Mouse (Mus musculus) right cerebral cortex, postnatal 4 days (tissue): ENCODE measurements around the gene Cd44.

Experiments used
- DNase-seq: peaks from one replicate; pipeline ENCODE4 v3.0.0-alpha.2; 2022

Cd44 gene

DNA sequence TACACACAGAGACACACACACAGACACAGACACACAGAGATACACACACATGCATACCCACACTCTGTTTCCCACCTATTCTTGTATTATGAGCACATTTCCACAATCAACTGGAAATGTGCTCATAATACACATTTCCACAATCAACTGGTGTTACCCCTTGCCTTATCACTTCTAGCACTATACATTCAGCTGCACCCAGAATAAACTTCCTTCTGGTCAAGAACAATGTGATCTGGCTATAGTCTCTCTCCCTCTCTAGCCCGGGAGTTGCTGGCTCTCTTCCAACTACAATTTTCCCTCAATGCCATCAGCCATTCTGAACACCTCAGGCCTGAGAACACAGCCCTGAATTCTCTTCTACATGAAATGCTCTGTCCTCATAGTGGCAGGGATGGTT is 34.9 kb downstream of the Cd44 start:
- no peak for DNase-seq

DNA sequence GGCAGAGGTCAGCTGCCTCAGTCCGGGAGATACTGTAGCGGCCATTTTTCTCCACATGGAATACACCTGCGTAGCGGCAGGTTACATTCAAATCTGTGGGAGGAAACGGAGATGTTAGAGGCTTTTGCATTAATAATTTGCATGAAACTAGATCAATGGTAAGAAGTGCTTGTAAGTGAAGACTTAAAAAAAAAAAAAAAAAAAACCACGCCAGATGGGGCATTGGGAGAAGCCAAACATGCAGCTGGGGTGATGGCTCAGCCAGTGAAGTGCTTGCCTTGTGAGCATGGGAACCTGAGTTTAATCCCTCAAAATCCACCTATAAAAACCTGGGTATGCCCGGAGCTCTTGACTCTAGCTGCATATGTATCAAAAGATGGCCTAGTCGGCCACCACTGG is 36.1 kb downstream of the Cd44 start:
- no peak for DNase-seq

DNA sequence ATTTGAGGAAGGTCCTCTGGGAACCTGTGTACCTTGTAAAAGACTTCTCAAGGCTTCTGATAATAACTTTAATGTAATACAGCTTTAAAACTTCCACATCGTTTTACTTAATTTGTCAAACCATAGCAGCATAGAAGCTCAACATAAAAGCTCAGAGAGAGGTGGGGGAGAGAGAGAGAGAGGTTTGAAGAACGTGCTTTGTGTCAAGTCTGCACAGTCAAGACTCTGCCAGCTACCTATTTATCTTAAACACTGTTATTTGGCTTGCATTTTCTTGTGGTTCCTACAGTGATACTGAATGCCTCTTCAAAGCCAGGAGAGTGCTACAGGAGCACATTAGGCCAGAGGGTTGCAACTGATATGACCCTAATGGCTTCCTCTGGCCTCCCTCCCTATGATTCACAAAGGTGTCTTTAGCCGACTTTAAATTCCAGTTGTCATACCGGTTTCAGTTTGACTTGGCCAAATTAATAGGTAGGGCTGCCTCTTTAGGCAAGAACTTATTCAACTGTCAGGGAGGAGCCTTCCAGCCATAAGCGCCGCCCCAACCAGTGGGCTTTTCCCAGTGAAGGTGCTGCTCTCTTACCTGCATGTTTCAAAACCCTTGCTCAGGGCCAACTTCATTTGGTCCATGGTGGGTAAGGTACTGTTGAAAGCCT is 36.6 kb downstream of the Cd44 start:
- DNase-seq, result no peak

DNA sequence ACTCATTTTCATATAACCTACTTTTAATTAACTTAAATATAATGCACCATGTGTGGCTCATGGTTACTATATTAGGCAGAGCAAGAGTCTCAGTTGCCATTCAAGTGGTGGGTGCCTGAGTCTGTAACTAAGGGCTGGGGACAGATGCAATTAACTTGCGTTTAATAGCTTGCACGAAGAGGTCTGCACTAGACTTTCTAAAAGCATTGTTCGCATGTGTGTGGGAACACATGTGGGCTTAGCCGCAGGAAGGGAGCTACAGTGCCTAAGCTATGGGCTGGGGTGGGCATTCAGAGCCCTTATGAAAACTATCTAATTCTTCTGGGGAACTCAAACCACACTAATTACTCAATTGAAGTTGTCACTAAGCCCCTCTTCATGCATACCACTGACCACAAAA is 37.4 kb downstream of the Cd44 start:
- no peak for DNase-seq

DNA sequence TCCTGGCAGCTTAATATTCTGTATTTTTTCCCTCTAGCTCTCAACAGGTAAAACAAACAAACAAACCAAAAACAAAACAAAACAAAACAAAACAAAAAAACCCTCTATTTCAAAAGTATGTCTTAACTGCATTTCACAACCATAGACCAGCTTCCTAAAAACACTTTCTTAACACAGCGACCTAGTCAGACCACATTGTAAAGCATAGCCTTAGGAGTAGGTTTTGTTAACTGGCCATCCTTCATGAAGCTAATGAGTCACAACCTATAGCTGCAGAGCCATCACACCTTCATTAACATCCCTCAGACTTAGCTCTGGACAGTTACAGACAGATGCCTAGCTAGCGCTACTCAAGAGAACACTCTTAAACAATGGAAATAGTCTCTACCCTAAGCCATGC is 37.9 kb downstream of the Cd44 start:
- DNase-seq, result no peak

DNA sequence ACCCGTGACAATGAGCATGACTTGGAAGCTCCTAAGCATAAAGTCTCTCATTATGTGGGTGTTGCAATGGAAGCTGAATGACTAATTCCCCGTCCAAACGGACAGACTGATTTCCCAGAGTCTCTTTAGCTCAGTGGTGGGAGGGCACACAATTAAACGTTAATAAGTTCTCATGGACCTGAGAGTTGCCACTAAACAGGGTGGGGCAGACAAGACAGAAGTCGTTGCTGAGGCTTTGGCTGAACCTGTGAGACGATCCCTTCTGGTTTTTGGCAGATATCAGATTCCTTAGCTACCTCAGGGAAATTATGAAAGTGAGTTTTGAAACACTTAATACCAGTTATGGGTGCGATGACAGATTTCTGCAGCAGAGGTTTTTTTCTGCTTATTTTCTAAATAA is 38.8 kb downstream of the Cd44 start:
- no peak for DNase-seq

DNA sequence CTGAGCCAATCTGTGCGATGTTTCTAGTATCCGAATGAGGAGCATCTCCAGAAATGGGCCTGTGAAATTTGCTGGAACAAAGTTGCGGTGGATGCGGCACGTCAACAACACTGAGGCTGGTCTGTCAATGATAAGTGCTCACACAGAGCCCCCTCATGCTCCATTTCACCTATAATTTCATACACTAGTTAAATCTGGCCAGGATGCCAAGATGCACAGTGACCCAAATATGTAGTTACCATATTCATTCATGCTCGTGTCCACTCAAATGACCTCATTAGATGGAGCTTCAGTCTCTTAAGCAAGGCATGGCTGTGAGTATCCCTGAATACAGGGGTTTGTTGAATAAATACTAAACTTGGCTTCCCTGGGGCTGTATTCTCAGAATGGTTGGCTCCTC is 43.2 kb downstream of the Cd44 start:
- no peak for DNase-seq

DNA sequence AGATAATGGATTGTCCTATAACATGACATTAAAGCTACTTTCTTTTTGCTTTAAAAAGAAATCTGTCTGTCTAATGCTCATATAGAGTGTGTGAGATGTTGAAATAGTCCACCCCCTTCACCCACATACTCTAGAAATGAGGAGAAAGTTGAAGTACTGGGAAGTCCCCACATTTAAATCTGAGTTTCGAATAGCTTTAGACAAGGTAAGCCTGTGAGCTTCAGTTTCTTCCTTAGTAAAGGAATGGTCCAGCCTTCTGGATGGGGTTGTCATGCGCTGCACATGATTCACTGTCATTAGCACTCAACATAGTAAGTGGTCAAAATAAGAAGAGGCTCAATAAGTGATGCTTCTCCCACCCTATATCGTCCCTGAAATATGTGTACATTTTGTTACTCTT is 48.2 kb downstream of the Cd44 start:
- DNase-seq, result no peak

DNA sequence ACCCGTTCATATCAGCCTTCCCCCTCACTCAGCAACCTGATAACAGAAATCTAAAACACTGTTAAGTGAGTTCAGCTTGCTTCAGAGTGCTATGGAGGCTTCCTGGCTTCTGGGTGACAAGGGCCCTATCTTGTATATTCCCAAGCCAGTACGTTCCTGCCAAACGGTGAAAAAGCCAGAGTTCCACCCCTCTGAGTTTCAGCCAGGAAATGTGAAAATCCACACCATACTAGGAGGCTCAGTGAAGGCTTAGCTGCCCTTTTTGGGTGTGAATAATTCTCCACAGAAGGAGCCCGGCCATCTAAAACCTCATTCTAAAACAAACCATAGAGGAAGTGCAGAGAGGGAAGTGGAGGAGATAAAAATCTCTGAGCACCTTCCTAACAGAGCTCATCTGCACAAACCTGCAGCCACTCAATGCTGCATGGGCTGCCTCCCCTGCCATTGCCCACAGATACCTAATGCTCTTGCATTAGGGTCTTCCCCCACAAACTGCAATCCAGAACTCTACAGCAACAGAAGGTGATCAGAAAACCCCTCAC is 49.5 kb downstream of the Cd44 start:
- no peak for DNase-seq

DNA sequence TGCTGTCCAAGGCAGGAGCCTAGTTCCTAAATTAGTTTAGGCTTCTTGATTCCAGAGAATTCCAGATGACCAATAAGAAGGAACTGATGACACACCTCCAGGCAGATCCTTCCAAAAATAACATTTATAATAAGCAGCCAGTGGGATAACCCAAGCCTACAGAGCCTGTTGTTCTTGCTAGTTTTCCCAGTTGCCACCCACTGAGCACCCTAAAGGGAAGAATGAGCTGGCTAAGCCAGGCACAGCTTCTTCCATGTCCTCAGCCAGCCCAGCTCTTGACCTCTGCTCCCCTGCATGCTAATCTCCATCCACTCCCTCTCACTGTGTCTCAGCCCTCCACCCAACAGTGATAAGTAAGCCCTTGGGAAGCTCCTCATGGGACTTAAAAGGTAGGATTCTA is 51.4 kb downstream of the Cd44 start:
- no peak for DNase-seq

DNA sequence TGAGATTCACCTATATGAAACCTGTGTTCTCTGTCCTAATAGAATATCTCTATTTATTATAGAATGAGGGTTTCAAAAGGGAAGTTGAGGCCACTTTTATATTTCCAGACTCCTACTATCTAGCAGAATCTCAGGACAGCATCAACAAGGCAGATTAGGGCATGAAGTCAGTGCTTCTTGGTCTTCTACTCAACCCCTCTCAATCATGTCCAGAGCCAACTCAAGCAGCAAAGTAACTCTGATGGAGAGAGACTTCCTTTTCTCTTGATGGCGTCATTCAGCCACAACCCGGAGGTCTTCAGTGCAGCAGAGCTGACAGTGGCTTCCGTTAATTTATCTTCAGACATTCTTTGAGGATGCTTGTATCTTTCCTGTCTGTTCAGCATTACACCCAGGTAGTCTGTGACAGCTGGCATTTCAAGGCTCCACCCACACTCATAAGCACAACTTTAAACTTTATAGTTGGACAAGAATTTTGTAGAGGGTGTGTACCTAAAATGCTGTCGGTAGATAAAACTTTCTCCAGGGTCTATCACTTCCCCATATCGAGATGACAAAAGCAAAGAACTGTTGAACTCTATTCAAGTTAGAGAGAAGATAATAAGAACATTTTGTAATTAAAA is 52.5 kb downstream of the Cd44 start:
- no peak for DNase-seq

DNA sequence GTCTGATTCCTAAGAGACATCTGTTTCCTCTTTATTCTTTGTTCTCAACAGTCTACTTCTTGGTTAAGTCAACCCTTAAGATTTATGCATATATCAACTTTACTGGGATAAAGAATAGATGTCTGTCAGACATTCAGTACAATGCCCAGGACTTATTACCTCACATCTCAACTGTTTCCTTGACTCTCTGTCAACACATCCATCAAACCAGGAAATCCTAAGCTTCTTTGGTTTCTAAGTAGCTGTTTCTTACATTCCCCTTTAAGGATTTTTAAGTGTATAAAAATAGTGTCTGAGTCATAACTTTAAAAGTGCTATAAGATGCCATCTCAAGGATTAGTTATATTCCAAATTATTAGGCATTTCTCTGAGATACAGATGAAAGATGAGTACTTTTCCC is 60.2 kb downstream of the Cd44 start:
- no peak for DNase-seq

DNA sequence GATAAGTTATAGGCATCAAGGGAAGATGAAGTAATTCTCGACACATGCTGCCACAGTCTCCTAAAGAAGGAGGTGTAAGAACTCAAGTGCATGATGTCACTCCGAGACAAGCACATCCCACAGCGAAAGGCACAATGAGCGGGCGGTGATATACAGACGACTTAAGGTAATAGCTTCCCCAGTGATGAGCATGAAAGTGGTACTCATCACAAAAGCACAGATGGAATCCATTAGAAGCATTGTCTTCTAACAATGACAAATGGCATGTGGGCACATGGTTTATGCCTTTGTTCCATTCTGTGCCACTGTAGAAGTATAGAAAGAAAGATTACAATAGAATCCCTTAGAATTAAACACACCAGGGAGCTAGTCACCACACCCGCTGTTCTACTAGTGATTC is 63.3 kb downstream of the Cd44 start:
- DNase-seq, result no peak

DNA sequence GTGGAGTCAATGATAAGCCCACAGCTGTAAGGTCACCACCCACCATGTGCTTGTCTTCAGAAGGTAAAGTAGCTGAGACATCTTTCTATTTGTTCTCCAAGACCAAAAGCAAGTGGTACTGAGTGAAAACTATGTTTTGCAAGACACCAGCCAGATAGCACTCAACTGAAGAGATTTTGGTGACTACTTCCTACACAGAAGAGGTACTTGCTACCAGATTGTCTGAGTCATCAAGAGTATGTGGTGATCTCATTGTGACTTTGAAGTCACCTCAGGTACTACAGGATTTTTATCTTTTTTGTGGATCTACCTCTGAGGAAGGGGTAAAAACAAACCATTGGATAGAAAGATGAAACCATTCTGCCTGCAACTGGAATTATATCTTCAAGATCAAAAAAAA is 69.9 kb downstream of the Cd44 start:
- DNase-seq, result no peak

DNA sequence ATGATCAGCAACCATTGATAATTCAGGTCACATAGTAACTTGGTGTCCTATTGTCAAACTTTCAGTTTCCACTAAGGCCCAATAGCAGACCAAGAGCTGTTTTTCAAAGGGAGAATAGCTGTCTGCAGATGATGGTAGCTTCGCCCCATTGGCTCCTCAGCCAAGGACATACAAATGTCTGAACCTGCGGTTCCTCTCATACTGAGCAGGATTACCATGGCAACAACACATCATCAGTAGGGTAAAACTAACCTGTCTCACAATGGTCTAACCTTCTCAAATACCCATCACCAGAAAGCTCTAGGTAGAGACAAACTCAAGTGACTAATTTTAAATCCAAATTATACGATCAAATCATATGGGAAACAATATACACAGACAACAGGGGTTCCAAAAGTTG is 72.3 kb downstream of the Cd44 start:
- DNase-seq, result peak; percentile 76

DNA sequence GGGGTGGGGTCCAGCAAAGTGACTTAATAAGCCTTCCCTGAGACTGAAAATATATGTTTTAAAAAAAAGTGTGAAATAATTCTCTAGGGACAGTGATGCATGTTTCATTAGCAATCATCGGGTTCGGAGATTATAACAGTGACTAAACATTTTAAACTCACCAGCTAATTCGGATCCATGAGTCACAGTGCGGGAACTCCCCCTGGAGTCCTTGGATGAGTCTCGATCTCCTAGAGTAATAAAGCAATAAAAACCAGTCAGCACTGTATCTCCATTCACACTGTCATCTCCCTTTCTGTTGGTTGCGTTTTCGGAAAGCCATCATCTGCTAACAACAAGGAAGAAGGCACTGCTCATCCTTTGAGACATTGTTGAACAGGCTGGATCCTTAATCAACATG is 73.1 kb downstream of the Cd44 start:
- DNase-seq, result no peak

DNA sequence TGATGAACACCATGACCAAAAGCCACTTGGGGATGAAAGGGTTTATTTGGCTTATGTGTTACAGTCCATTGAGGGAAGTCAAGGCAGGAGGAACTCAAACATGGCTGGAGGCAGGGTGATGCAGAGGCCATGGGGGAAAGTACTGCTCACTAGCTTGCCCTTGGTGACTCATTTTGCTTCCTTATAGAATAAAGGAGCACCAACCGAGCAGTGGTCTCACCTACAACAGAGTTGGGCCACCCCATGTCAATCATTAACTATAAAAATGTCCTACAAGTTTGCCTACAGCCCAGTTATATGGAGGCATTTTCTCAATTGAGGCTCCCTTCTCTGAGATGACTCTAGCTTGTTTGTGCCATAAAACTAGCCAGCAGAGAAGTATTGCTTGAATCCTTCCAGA is 73.6 kb downstream of the Cd44 start:
- DNase-seq, result no peak

DNA sequence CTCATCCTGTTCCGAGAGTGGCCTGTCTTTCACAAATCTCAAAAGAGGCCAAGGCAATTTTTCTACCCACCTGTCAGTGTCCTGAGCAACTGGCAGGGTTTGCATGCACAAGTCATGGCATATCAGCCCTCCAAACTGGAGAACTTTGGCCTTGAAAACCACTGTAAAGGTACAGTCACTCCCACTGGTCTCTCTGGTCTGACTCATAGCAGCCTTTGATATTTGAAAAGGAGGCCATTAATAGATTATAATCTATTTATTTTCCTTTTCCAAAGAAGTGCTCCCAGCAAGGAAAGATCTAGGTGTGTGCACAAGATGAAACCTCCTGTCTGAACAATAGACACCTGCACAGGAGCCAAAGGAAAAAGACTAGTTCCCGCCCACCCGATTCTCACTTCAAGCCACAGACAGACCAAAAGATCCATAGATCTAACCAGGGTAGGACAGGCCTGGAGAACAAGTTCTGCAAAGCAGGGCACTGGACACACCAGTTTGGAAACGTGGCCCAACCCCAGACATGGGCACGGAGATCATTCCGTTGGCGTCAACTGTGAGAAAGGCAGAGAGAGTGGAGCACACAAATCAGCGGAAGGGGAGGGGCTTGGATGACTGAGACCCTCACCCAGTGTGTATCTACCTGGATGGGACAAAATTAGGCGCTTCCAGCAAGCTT is 75.4 kb downstream of the Cd44 start:
- no peak for DNase-seq

DNA sequence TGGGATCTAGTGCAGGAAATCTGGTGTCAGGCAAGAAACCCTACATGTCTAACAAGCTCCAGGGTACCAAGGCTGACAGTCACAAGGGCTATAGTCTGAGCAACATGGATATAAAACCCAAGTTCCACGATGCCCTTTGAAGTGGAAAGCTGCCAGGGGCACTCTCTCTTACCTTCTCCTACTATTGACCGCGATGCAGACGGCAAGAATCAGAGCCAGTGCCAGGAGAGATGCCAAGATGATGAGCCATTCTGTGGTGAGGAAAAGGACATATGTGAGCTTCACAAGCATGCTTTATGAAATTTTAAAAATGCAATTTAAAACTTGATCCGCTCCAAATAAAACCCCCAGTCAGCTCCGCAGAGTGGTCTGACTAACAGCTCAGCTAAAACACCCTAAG is 79.4 kb downstream of the Cd44 start:
- DNase-seq, result peak; percentile 30

DNA sequence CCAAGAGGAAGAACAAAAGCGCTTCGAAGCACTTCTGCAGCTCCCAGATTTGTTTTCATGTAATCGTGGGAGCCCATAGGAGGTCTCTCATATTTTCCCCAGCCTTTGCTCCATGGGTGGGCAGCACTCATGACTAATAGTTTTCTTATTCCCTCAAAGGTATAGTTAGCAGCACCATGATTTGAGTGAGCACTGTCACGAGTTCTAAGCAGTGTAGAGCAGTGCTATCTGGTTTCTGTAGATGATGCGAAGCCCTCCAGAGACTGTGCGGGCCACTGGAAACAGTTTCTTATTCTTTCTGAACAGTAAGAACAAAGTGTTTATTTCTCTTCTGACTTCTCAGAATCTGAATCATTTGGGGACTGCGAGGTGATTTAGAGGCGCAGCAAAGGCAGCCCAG is 80.7 kb downstream of the Cd44 start:
- DNase-seq, result no peak

DNA sequence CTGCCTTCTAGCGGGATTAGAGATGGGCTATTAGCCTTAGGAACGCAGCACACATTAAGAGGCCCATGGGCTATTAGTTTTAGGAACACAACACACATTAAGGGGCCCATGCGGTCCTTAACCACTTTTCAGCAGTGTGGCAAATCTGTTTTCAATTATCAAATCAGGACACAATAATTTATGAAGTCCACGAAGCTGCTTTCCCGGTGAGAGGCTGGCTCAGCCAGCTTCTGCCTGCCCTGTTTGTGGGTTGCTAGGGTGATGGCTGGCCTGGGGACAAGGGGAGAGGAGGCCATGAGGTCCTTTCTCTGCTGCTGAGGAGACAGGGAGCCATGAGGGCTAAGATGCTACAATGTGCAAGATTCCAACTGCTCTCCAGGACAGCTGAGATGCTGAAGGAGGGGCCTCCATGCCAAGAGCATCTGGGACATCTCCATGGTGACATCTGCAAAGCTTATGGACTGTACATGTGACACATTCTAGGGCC is 81.2 kb downstream of the Cd44 start:
- DNase-seq, result no peak

DNA sequence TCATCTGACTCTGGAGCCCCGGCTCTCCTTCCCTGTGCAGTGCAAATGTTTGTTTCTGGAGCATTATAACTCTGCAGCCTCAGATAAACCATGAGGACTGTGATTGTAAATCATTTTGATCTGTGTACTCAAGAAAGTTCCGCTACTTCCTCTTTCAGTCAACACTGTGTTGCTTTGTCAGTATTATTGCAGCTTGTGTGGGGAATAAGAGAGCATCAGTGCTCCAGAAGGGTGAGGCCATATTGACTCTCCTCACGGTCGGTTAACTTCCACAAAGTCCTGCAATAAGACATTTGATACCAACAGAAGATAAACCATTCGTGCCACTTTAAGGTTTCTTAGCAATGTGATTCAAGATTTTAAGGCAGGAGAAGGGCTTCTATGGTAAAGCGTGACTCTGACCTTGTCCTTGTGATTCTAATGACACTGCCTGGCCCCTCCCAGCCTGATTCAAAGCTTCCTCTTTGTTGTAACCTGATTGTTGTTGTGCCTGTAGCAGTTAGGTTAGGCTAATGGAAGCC is 86.1 kb downstream of the Cd44 start:
- no peak for DNase-seq

DNA sequence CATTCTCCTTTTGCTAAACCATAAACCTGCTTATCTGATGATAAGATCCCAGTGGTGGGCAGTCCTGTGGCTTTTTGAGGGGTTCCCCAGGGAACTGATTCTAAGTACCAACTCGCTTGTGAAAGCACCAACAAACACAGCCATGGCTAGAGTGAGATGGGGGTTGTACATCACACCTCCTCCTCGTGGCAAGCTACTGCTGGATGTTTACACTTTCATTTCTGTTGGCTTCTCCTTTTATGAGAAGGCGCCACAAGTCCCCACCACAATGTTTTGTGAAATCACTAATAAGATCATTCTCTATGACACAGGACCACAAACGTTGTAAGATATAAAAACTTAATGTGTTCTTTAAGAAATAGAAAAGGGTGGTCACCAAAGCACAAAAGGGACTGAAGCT is 88.7 kb downstream of the Cd44 start:
- no peak for DNase-seq

DNA sequence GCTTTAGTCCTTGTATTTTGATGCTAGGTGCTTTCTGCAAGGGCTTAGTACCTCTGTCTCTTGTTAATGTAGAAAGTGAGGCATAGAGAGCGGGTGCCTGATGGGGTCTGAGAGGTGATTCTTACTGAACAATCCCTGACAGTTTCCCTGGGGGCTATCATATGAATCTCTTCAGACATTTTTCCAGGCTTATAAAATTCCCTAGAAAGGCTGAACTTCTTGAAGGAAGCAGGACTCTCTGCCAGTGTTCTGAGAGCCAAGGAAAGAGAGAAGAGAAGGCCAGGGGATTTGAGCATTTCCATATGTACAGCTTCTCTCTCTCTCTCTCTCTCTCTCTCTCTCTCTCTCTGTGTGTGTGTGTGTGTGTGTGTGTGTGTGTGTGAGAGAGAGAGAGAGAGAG is 92.0 kb downstream of the Cd44 start:
- DNase-seq, result no peak
